Comparison of ENCODE assay signal across 9 mouse cellular contexts in the genomic region with DNA sequence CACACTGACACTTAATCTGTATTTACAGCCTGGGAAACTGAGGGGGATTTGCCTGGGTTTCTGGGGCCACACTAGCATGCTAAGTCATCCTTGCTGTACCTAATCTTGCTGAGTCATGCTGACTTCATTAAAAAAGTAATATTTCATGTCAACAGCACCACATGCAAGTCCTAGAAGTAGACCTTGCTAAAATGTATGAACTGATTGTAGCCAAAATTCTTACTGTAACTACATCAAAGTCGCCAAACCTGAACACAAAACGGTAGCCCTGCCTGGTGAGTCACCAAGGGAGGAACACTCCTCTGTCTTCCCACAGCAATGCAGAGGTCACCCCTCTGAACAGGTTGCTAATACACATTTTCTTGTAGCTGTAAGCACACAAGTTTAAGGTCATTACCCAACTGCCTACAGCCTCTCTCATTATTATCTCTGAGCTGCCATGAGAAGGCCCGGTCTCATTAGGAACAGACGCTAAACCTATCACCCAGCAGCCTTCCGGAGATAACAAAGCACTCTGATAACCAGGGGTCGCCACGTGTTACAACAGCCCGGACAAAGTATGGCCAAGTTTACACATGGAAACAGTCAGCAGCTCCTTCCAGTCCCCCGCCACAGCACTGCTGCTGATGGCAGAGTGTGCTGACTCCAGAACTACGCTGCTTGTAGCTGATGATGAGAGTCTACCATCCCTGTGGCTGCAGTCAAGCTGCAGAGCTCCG. TPM values are rescaled to one million over a fixed set of nuclear protein-coding genes. Genes with fewer than 3 reads are reported as not detected.
A peak's percentile ranks its signal among the peaks of the same experiment; 100 is the strongest.
DNase-seq lines count a peak whose midpoint lies in the region; ATAC-seq and TF ChIP-seq lines count a peak whose summit lies in the region.
"Had no signal": no experiment of that assay in that cellular context is flagged by ENCODE, and none has a peak within 500 bp of the region (broad histone marks: within the 10 kb centered on the region; RNA-seq: fewer than 3 reads in every experiment).

No protein-coding gene starts in this region.

- no peak overlapping the region for H3K9ac ChIP-seq in lung, embryonic 14.5 days
- H3K9ac ChIP-seq in heart, embryonic 16.5 days (ENCODE audit: low read length) = no peak overlapping the region
- H3K9ac ChIP-seq: hindbrain, embryonic 15.5 days had no signal

- H3K4me3 ChIP-seq in lung, embryonic 14.5 days (ENCODE audit: low read depth, low read length) = no peak overlapping the region
- no peak overlapping the region for H3K4me3 ChIP-seq in heart, embryonic 16.5 days (ENCODE audit: low read length)
- no peak overlapping the region for H3K4me3 ChIP-seq in small intestine, adult 2 months (ENCODE audit: low read depth, low read length)
- H3K4me3 ChIP-seq in left cerebral cortex, adult 2 months = no peak overlapping the region
- H3K4me3 ChIP-seq: hindbrain, embryonic 15.5 days had no signal

- H3K9me3 ChIP-seq in lung, embryonic 14.5 days (ENCODE audit: low read depth, low read length) = no peaks in the 10 kb centered on the region
- no peaks in the 10 kb centered on the region for H3K9me3 ChIP-seq in heart, embryonic 16.5 days (replicated peaks; ENCODE audit: control insufficient read depth, low read length)
- H3K9me3 ChIP-seq: hindbrain, embryonic 15.5 days had no signal

- H3K27me3 ChIP-seq in lung, embryonic 14.5 days (ENCODE audit: insufficient read depth, low read length) = no peaks in the 10 kb centered on the region
- peaks cover 29% of the 10 kb centered on the region for H3K27me3 ChIP-seq in heart, embryonic 16.5 days (ENCODE audit: control insufficient read depth, insufficient read depth, low read length)
- H3K27me3 ChIP-seq in small intestine, adult 2 months (ENCODE audit: control insufficient read depth, insufficient read depth, low read length) = no peaks in the 10 kb centered on the region
- H3K27me3 ChIP-seq: hindbrain, embryonic 15.5 days had no signal

- H3K36me3 ChIP-seq in lung, embryonic 14.5 days (ENCODE audit: insufficient read depth) = no peaks in the 10 kb centered on the region
- no peaks in the 10 kb centered on the region for H3K36me3 ChIP-seq in heart, embryonic 16.5 days (ENCODE audit: control insufficient read depth, insufficient read depth)
- H3K36me3 ChIP-seq in small intestine, adult 2 months (ENCODE audit: control insufficient read depth, insufficient read depth, low read length) = no peaks in the 10 kb centered on the region
- H3K36me3 ChIP-seq: hindbrain, embryonic 15.5 days had no signal

- TF ChIP-seq CTCF in lung, embryonic 14.5 days (IDR thresholded peaks at IDR 0.05; ENCODE audit: low read depth) = no peak
- no peak for TF ChIP-seq CTCF in small intestine, adult 2 months (IDR thresholded peaks at IDR 0.05; ENCODE audit: extremely low read depth, insufficient read length, insufficient replicate concordance, low read depth, low read length)
- TF ChIP-seq CTCF in left cerebral cortex, adult 2 months (IDR thresholded peaks at IDR 0.05) = no peak

- peak; percentile 38 for ATAC-seq in lung, embryonic 14.5 days (ENCODE audit: insufficient read depth)
- ATAC-seq in heart, embryonic 16.5 days (replicated peaks; ENCODE audit: extremely low read depth, insufficient read depth, low FRiP score) = peak; percentile 67
- ATAC-seq in monocyte, adult 5-6 weeks (replicated peaks; ENCODE audit: insufficient number of reproducible peaks, low FRiP score, low TSS enrichment, poor library complexity, severe bottlenecking) = no peak

- peaks cover 30% of the 10 kb centered on the region for H3K4me1 ChIP-seq in lung, embryonic 14.5 days (ENCODE audit: insufficient read depth)
- H3K4me1 ChIP-seq in heart, embryonic 16.5 days (ENCODE audit: control insufficient read depth, insufficient read depth, low read length) = peaks cover 25% of the 10 kb centered on the region
- peaks cover 43% of the 10 kb centered on the region for H3K4me1 ChIP-seq in small intestine, adult 2 months (ENCODE audit: control insufficient read depth, insufficient read depth, insufficient read length, low read length)

- no peak for TF ChIP-seq POLR2A in small intestine, adult 2 months (IDR thresholded peaks at IDR 0.05; ENCODE audit: low read depth, low read length)

- peak; percentile 35 for DNase-seq in lung, embryonic 14.5 days
- no peak for DNase-seq in lung, postnatal 10 days
- DNase-seq in R1 (ENCODE audit: low read depth, low spot score) = peak; percentile 47
- DNase-seq in left cerebral cortex, adult 2 months (ENCODE audit: extremely low spot score in 1 of 2, low spot score in 2 of 2) = no peak
- no peak for DNase-seq in B cell, adult 2 months

- WGBS in lung, embryonic 14.5 days = 16% methylated on average over 11 of the region's 11 CpGs
- 13% methylated on average over 11 of the region's 11 CpGs for WGBS in heart, embryonic 16.5 days
- 33% methylated on average over 11 of the region's 11 CpGs for WGBS in small intestine, adult 2 months

- peak overlapping the region; percentile 18 for H3K4me2 ChIP-seq in lung, embryonic 14.5 days
- H3K4me2 ChIP-seq in heart, embryonic 16.5 days (ENCODE audit: low read depth, low read length) = peak overlapping the region; percentile 19; the same call in 1 of the 2 replicates
- H3K4me2 ChIP-seq: hindbrain, embryonic 15.5 days had no signal

- peak overlapping the region; percentile 60 for H3K27ac ChIP-seq in lung, embryonic 14.5 days (ENCODE audit: low read depth)
- H3K27ac ChIP-seq in heart, embryonic 16.5 days (ENCODE audit: low read length) = peak overlapping the region; percentile 18; the same call in 1 of the 2 replicates
- H3K27ac ChIP-seq in small intestine, adult 2 months (ENCODE audit: insufficient read depth, low read depth, low read length) = peak overlapping the region; percentile 2; the same call in 1 of the 2 replicates
- H3K27ac ChIP-seq in left cerebral cortex, adult 2 months = no peak overlapping the region
- H3K27ac ChIP-seq: hindbrain, embryonic 15.5 days had no signal

- intact Hi-C loops in left cerebral cortex, adult 2 months (cut with DNase I) = no loop called here

RNA-seq across cellular contexts. Expression of gene Tbcel, which starts 46.1 kb away (rescaled TPM):
- 5.3 and 5.6 TPM in 2 replicates for polyA plus RNA-seq in lung, embryonic 14.5 days (2014; fragmentation: Nextera tagmentation; extraction: Ambion mirVana)
- 2.5 and 2.9 TPM in 2 replicates for polyA plus RNA-seq in heart, embryonic 16.5 days (2015; fragmentation: Nextera tagmentation; extraction: Ambion mirVana)
- 1.8 and 4.9 TPM in 2 replicates for polyA plus RNA-seq in small intestine, adult 2 months (2012; rRNA removed)
- 10 to 100 TPM; 48.6 to 48.9 TPM for total RNA-seq in left cerebral cortex, adult 2 months (2021)
- 13.5 to 21.2 TPM (median 17.7 TPM) in 3 replicates for total RNA-seq in monocyte, adult 5-6 weeks (2017)

Comparison
In these comparisons a context has a peak if more than half of its experiments do, and no peak if none do; other contexts are left out.
1. DNase-seq: peak in lung, embryonic 14.5 days (single experiment) and R1 (single experiment); none in lung, postnatal 10 days (single experiment), left cerebral cortex, adult 2 months (0 of 2) and B cell, adult 2 months (0 of 2).